Mouse (Mus musculus): ENCODE results near the gene Vmn2r85. TPM values are rescaled to one million over a fixed set of nuclear protein-coding genes. Genes with fewer than 3 reads are reported as not detected.

Gene Vmn2r85
- total and polyA plus RNA-seq, 2 experiments from 2014 or later = 0.02 to 0.16 TPM

- H3K4me3 ChIP-seq (ENCODE audit: low read depth, low read length) = no peak overlapping the region
- DNase-seq (ENCODE audit: low spot score) (no peak), ATAC-seq (ENCODE audit: low FRiP score) (no peak)
- no peak overlapping the region for H3K27ac ChIP-seq (ENCODE audit: low read depth, low read length)
- H3K27me3 ChIP-seq (ENCODE audit: insufficient read depth, low read length) = no peaks in the 10 kb centered on the region
- no peaks in the 10 kb centered on the region for H3K4me1 ChIP-seq (ENCODE audit: insufficient read depth, low read length)
- no peak overlapping the region for H3K9ac ChIP-seq (replicated peaks; ENCODE audit: low read length, poor library complexity, severe bottlenecking)
- no peaks in the 10 kb centered on the region for H3K9me3 ChIP-seq (ENCODE audit: low read length)
- H3K36me3 ChIP-seq (ENCODE audit: insufficient read depth, low read length) = no peaks in the 10 kb centered on the region
- TF ChIP-seq CTCF (IDR thresholded peaks at IDR 0.05) = no peak
- no peak overlapping the region for H3K4me2 ChIP-seq (ENCODE audit: low read depth, low read length, poor library complexity, severe bottlenecking)
- WGBS = 81% methylated on average over 2 of the region's 2 CpGs
Measured at GRCm38 (mm10) chr10:130372491-130373173, 56.9 kb downstream of the Vmn2r85 start.

- no peak overlapping the region for H3K4me3 ChIP-seq (ENCODE audit: low read depth, low read length)
- DNase-seq (ENCODE audit: low spot score) (no peak), ATAC-seq (ENCODE audit: low FRiP score) (no peak)
- no peaks in the 10 kb centered on the region for H3K9me3 ChIP-seq (ENCODE audit: low read length)
- H3K4me1 ChIP-seq (ENCODE audit: insufficient read depth, low read length) = no peaks in the 10 kb centered on the region
- TF ChIP-seq CTCF (IDR thresholded peaks at IDR 0.05) = no peak
- no peak overlapping the region for H3K27ac ChIP-seq (ENCODE audit: low read depth, low read length)
- H3K27me3 ChIP-seq (ENCODE audit: insufficient read depth, low read length) = no peaks in the 10 kb centered on the region
- H3K4me2 ChIP-seq (ENCODE audit: low read depth, low read length, poor library complexity, severe bottlenecking) = no peak overlapping the region
- no peak overlapping the region for H3K9ac ChIP-seq (replicated peaks; ENCODE audit: low read length, poor library complexity, severe bottlenecking)
- H3K36me3 ChIP-seq (ENCODE audit: insufficient read depth, low read length) = no peaks in the 10 kb centered on the region
- WGBS = 57% methylated on average over 1 of the region's 1 CpGs
Measured at GRCm38 (mm10) chr10:130371644-130372043, 57.9 kb downstream of the Vmn2r85 start.

GRCm38 (mm10) chr10:130370005-130370682 is 59.4 kb downstream of the Vmn2r85 start:
- Histone ChIP-seq H3K4me2 (ENCODE audit: low read depth, low read length, poor library complexity, severe bottlenecking) (no peak overlapping the region), H3K27me3 (ENCODE audit: insufficient read depth, low read length) (no peaks in the 10 kb centered on the region), H3K9ac (replicated peaks; ENCODE audit: low read length, poor library complexity, severe bottlenecking) (no peak overlapping the region), H3K36me3 (ENCODE audit: insufficient read depth, low read length) (no peaks in the 10 kb centered on the region), H3K4me1 (ENCODE audit: insufficient read depth, low read length) (no peaks in the 10 kb centered on the region), H3K9me3 (ENCODE audit: low read length) (no peaks in the 10 kb centered on the region), H3K4me3 (ENCODE audit: low read depth, low read length) (no peak overlapping the region), H3K27ac (ENCODE audit: low read depth, low read length) (no peak overlapping the region)
- WGBS = 88% methylated on average over 2 of the region's 2 CpGs
- ATAC-seq (ENCODE audit: low FRiP score) = no peak
- TF ChIP-seq CTCF (IDR thresholded peaks at IDR 0.05) = no peak
- no peak for DNase-seq (ENCODE audit: low spot score)

GRCm38 (mm10) chr10:130368384-130368783 is 61.1 kb downstream of the Vmn2r85 start:
- H3K4me2 ChIP-seq (ENCODE audit: low read depth, low read length, poor library complexity, severe bottlenecking) = no peak overlapping the region
- no peak overlapping the region for H3K27ac ChIP-seq (ENCODE audit: low read depth, low read length)
- no peaks in the 10 kb centered on the region for H3K36me3 ChIP-seq (ENCODE audit: insufficient read depth, low read length)
- no peaks in the 10 kb centered on the region for H3K27me3 ChIP-seq (ENCODE audit: insufficient read depth, low read length)
- H3K4me1 ChIP-seq (ENCODE audit: insufficient read depth, low read length) = no peaks in the 10 kb centered on the region
- DNase-seq (ENCODE audit: low spot score) (no peak), ATAC-seq (ENCODE audit: low FRiP score) (no peak)
- TF ChIP-seq CTCF (IDR thresholded peaks at IDR 0.05) = no peak
- no peaks in the 10 kb centered on the region for H3K9me3 ChIP-seq (ENCODE audit: low read length)
- H3K4me3 ChIP-seq (ENCODE audit: low read depth, low read length) = no peak overlapping the region
- no peak overlapping the region for H3K9ac ChIP-seq (replicated peaks; ENCODE audit: low read length, poor library complexity, severe bottlenecking)

GRCm38 (mm10) chr10:130364766-130365165 is 64.7 kb downstream of the Vmn2r85 start:
- TF ChIP-seq CTCF (IDR thresholded peaks at IDR 0.05) = no peak
- H3K4me1 ChIP-seq (ENCODE audit: insufficient read depth, low read length) = no peaks in the 10 kb centered on the region
- H3K4me2 ChIP-seq (ENCODE audit: low read depth, low read length, poor library complexity, severe bottlenecking) = no peak overlapping the region
- ATAC-seq (ENCODE audit: low FRiP score) (no peak), DNase-seq (ENCODE audit: low spot score) (no peak)
- H3K9me3 ChIP-seq (ENCODE audit: low read length) = no peaks in the 10 kb centered on the region
- H3K9ac ChIP-seq (replicated peaks; ENCODE audit: low read length, poor library complexity, severe bottlenecking) = no peak overlapping the region
- H3K27me3 ChIP-seq (ENCODE audit: insufficient read depth, low read length) = no peaks in the 10 kb centered on the region
- H3K36me3 ChIP-seq (ENCODE audit: insufficient read depth, low read length) = no peaks in the 10 kb centered on the region
- no peak overlapping the region for H3K27ac ChIP-seq (ENCODE audit: low read depth, low read length)
- H3K4me3 ChIP-seq (ENCODE audit: low read depth, low read length) = no peak overlapping the region

Other genes starting within 250 kb of the Vmn2r85 start
- gene Olfr826, start 245.5 kb downstream of the Vmn2r85 start, total RNA-seq (2014; rRNA removed) = not detected in 2 replicates
- gene Olfr826, start 245.5 kb downstream of the Vmn2r85 start, polyA plus RNA-seq (2015; fragmentation: Nextera tagmentation; extraction: Ambion mirVana) = not detected in 2 replicates
- gene Olfr827, start 215.3 kb downstream of the Vmn2r85 start, total RNA-seq (2014; rRNA removed) = not detected in 2 replicates
- not detected in 2 replicates for gene Olfr827, start 215.3 kb downstream of the Vmn2r85 start, polyA plus RNA-seq (2015; fragmentation: Nextera tagmentation; extraction: Ambion mirVana)
- 0.47 and 0.77 TPM in 2 replicates for gene Neurod4, start 149.5 kb downstream of the Vmn2r85 start, total RNA-seq (2014; rRNA removed)
- gene Neurod4, start 149.5 kb downstream of the Vmn2r85 start, polyA plus RNA-seq (2015; fragmentation: Nextera tagmentation; extraction: Ambion mirVana) = 0.12 and 0.52 TPM in 2 replicates
- not detected in 2 replicates for gene Tespa1, start 106.8 kb downstream of the Vmn2r85 start, total RNA-seq (2014; rRNA removed)
- not detected in 2 replicates for gene Tespa1, start 106.8 kb downstream of the Vmn2r85 start, polyA plus RNA-seq (2015; fragmentation: Nextera tagmentation; extraction: Ambion mirVana)
- 0.05 and 0.28 TPM in 2 replicates for gene Vmn2r84, start 35.4 kb downstream of the Vmn2r85 start, total RNA-seq (2014; rRNA removed)
- 0.02 TPM in 1 of 2 replicates, not detected in the other for gene Vmn2r84, start 35.4 kb downstream of the Vmn2r85 start, polyA plus RNA-seq (2015; fragmentation: Nextera tagmentation; extraction: Ambion mirVana)
- 0.09 and 0.33 TPM in 2 replicates for gene Vmn2r86, start 26.3 kb upstream of the Vmn2r85 start, total RNA-seq (2014; rRNA removed)
- gene Vmn2r86, start 26.3 kb upstream of the Vmn2r85 start, polyA plus RNA-seq (2015; fragmentation: Nextera tagmentation; extraction: Ambion mirVana) = 0.04 TPM in 1 of 2 replicates, not detected in the other
- 0.44 and 0.85 TPM in 2 replicates for gene Vmn2r87, start 67.7 kb upstream of the Vmn2r85 start, total RNA-seq (2014; rRNA removed)
- 0.06 and 0.10 TPM in 2 replicates for gene Vmn2r87, start 67.7 kb upstream of the Vmn2r85 start, polyA plus RNA-seq (2015; fragmentation: Nextera tagmentation; extraction: Ambion mirVana)